Mouse (Mus musculus): ENCODE measurements around the gene Eif4enif1.
"Not testable (repeated sequence)": the region's sequence is repeated elsewhere in the genome, so short reads cannot be mapped to it uniquely, and the experiment has no call there.

The Eif4enif1 gene

GRCm38 (mm10) chr11:3202231-3202701, at the start of gene Eif4enif1:
Gene Eif4enif1 (plus strand): TSS chr11:3202392.
- peak; percentile 96 for DNase-seq (ENCODE audit: extremely low read depth, insufficient read length, low spot score)

DNA sequence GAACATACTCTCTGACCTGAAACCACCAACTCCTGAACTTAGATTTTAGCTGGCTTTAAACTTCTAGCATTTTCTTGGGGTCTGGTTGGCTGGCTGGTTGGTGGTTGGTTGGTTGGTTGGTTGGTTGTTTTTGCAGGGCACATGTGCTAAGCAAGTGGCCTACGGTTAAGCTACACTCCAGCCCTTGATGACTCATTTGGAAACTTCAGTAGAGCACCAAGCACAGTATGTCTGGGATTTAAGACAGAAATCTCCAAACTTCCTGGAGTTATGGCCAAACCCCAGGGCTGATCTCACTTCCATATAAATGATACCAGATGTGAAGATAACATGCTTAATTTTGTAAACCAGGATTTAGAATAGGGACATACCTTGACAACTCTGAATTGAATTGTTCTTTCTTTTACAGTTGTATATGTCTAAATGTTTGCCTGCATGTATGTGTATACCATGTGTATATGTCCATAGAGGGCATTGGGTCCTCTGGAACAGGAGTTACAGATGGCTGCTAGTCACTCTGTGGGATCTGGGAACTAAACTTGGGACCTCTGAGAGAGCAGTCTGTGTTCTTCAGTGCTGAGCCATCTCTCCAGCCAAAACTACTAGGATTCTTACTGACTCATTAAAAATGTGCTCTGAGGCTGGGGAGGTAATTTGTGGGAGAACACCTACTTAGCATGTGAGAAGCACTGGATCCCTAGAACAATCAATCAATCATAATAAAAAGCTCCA, 48.4 kb upstream of the Eif4enif1 start:
- peak; percentile 65 for DNase-seq (ENCODE audit: extremely low read depth, insufficient read length, low spot score)

- DNase-seq (ENCODE audit: extremely low read depth, insufficient read length, low spot score) = not testable (repeated sequence)
Observed at GRCm38 (mm10) chr11:3156991-3157390, 45.2 kb upstream of the Eif4enif1 start.

DNA sequence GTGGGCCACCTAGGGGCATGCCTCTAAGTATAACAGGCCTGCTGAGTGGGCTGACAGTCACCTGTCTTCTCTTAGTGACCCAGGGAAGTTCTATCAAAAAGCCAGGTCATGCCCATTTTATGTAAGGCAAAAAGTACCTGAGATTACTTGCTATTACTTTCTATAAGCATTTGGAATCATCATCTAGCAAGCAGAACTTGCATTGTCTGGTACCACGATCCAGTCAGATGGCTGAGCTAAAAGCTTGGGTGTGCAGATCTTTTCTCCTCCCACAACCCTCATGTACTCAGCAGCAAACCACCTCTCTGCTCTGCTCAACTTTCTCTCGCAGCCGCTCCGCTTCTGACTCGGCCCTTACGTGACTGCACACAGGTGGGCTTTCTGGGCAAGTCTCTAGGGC, 44.2 kb upstream of the Eif4enif1 start:
- DNase-seq (ENCODE audit: extremely low read depth, insufficient read length, low spot score) = peak; percentile 62

GRCm38 (mm10) chr11:3158800-3159199, 43.4 kb upstream of the Eif4enif1 start:
- not testable (repeated sequence) for DNase-seq (ENCODE audit: extremely low read depth, insufficient read length, low spot score)

GRCm38 (mm10) chr11:3161370-3161769, 40.8 kb upstream of the Eif4enif1 start:
- peak; percentile 33 for DNase-seq (ENCODE audit: extremely low read depth, insufficient read length, low spot score)

- not testable (repeated sequence) for DNase-seq (ENCODE audit: extremely low read depth, insufficient read length, low spot score)
Observed at GRCm38 (mm10) chr11:3162236-3162897, 39.8 kb upstream of the Eif4enif1 start.

GRCm38 (mm10) chr11:3163122-3163521, 39.1 kb upstream of the Eif4enif1 start:
- not testable (repeated sequence) for DNase-seq (ENCODE audit: extremely low read depth, insufficient read length, low spot score)

- DNase-seq (ENCODE audit: extremely low read depth, insufficient read length, low spot score) = not testable (repeated sequence)
Observed at GRCm38 (mm10) chr11:3163661-3164060, 38.5 kb upstream of the Eif4enif1 start.

GRCm38 (mm10) chr11:3165210-3165782, 36.9 kb upstream of the Eif4enif1 start:
- peak; percentile 68 for DNase-seq (ENCODE audit: extremely low read depth, insufficient read length, low spot score)

DNA sequence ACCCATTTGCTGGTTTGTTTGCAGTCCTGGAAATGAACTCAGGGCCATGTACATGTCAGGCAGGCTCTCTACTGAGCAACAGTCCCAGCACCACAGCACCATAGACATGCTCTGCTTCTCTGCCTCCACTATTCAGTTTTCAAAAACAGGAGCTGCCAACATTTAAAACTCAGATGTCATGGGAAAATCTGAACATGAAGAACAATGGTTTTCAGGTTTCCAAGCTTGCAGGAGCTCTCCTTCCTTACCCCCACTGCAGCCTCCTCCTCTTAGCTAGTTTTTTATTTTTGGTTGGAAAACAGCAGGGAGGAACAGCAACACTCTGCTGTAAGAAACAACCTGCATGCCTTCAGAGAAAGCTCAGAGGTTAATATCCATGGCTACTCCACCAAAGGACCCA, 35.9 kb upstream of the Eif4enif1 start:
- DNase-seq (ENCODE audit: extremely low read depth, insufficient read length, low spot score) = not testable (repeated sequence)

DNA sequence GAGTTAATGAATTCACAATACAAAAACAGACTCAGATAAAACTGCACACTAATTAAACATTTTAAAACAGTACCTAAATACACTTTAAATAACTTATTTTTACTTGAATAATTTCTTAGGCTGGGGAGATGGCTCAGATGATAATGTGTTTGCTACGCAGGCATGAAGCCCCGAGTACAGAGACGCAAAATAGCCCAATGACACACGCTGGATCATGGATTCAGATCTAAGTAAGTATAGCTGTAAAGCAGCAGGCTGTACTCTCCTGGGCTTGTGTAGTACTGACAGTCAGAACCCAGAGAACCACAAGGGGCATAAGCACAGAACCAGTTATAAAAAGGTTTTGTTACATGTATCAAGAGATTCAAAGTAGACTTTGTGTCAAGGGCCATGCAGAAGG, 35.1 kb upstream of the Eif4enif1 start:
- not testable (repeated sequence) for DNase-seq (ENCODE audit: extremely low read depth, insufficient read length, low spot score)

DNA sequence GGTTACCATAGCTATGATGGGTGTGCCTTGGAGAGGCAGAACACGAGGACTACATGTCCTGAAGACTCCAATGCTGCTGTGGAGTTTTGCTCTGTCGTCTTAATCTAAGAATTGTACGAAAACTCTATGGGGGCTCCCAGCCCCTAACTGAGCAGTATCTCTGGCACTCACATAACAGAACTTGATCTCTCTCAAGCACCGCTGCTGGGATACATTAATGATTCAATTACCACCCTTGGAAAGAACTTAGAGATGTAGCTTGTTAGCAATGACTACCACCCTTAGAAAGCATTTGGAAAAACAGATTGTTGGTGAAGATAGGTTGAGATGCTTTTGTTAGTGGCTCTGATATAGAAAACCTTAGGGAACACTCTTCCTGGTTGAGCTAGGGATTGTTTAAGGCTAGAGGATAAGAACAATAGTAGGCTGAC, 34.6 kb upstream of the Eif4enif1 start:
- DNase-seq (ENCODE audit: extremely low read depth, insufficient read length, low spot score) = not testable (repeated sequence)

DNA sequence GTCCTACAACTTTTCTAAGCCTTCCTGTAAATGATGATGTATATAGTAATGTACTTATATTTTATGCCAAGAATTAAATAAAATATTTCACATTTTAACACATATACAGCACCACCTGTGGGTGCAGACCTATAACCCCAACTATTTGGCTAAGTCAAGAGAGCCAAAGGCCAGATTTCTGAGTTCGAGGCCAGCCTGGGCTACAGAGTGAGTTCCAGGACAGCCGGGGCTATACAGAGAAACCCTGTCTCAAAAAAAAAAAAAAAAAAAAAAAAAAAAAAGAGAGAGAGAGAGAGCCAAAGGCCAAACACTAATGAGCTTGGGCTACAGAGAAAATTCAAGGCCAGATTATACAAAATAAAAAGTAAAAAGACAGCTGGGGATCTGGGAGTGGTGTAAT, 33.1 kb upstream of the Eif4enif1 start:
- DNase-seq (ENCODE audit: extremely low read depth, insufficient read length, low spot score) = not testable (repeated sequence)

DNA sequence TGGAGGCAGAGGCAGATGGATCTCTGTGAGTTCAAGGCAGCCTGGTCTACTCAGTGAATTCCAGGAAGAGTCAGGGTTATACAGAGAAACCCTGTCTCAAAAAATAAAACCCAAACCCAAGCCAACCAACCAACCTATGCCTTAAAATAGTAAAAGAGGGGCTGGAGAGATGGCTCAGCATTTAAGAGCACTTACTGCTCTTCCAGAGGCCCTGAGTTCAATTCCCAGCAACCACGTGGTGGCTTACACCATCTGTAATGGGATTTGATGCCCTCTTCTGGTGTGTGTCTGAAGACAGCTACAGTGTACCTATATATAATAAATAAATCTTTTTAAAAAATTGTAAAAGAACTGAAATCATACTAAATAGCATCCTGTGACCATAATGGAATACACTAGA, 30.3 kb upstream of the Eif4enif1 start:
- DNase-seq (ENCODE audit: extremely low read depth, insufficient read length, low spot score) = not testable (repeated sequence)

DNA sequence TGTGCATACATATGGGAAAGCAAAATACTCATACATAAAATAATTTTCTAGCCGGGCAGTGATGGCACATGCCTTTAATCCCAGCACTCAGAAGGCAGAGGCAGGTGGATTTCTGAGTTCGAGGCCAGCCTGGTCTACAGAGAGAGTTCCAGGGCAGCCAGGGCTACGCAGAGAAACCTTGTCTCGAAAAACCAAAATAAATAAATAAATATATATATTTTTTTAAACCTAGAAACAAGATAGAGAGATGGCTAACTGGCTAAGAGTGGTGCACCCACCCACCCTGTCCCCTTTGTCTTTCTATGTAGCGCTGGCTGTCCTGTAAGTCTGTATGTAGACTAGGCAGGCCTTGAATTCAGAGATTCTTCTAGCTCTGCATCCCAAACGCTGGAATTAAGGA, 29.7 kb upstream of the Eif4enif1 start:
- DNase-seq (ENCODE audit: extremely low read depth, insufficient read length, low spot score) = not testable (repeated sequence)

DNA sequence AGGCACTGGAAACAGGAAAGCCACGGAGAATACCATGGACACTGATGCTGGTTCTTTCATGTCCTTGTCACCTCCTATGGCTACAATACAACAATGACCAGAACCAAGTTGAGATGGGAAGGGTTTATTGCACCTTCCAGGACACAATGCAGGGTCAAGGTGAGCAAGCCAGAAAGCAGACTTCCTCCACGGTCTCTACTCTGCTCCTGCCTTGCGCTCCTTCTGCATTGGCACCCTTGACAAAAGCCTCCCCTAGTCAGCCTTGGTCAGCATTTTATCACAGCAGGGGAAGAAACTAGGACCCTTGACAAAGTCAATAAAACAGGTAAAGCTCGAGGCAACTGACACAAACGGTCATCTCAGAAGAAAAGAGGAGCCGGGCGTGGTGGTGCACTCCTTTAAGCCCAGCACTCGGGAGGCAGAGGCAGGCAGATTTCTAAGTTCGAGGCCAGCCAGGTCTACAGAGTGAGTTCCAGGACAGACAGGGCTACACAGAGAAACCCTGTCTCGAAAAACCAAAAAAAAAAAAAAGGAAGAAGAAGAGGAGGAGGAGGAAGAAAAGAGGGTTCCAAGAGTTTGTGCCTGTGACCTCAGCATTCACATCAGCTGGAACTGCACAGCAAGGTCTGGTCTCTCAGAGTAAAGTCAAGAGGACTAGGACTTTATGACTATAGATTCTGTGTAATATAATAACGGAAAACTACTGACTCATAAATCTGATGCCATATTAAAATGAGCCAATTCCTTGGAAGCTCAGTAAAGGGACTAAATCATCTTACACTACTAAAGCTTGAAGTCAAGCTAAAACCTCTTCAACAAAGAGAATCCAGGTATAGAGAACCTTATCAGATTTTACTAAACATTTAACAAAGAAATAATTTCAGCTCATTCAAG, 28.5 kb upstream of the Eif4enif1 start:
- DNase-seq (ENCODE audit: extremely low read depth, insufficient read length, low spot score) = not testable (repeated sequence)

DNA sequence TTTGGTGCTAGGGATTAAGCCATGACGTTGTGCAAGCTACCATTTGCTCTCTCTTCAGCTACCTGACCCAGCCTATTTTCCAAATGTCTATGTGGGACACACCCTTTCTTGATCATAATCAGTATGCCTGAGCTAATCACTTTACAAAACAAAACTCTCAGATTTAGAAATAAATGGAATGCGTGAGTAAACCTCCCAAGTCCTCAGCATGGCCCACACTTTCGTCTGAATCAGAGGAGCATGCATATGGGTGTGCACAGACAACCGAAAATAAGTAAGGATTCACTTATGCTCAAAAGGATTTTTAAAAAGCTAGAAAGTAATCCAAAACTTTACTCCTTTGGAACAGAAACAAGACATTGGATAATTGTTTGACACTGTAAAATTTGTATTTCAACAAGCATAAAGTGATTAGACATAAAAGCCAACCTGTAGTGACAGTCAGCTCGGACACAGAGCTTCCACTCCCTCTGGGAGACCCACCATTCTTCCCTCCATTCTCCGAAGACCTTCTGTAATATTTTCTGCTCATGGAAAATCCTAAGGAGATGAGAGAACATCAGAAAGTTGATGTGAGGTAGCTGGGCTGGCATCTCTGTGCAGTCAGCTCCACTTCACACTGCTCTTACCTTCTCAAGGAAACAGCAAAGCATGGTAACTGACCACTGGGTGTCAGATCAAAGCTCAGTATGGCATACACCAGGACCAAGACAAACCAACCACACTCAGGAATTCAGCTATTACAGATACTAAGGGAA, 23.0 kb upstream of the Eif4enif1 start:
- not testable (repeated sequence) for DNase-seq (ENCODE audit: extremely low read depth, insufficient read length, low spot score)

GRCm38 (mm10) chr11:3179726-3180092, 22.5 kb upstream of the Eif4enif1 start:
- not testable (repeated sequence) for DNase-seq (ENCODE audit: extremely low read depth, insufficient read length, low spot score)
